Mouse (Mus musculus): ENCODE results near the gene Rbp2. TPM values are rescaled to one million over a fixed set of nuclear protein-coding genes. Genes with fewer than 3 reads are reported as not detected.

Rbp2 gene
- polyA plus RNA-seq, 1 experiment, result not detected

GRCm38 (mm10) chr9:98510363-98511055 is 24.6 kb downstream of the Rbp2 start:
- H3K4me1 ChIP-seq (ENCODE audit: control insufficient read depth, insufficient read depth, low read length), result no peaks in the 10 kb centered on the region
- H3K27ac ChIP-seq (ENCODE audit: insufficient read depth, low read depth, low read length), result no peak overlapping the region
- no peak overlapping the region for H3K4me3 ChIP-seq (ENCODE audit: insufficient read depth, low read length)
- no peak for TF ChIP-seq CTCF (IDR thresholded peaks at IDR 0.05; ENCODE audit: low read depth, low read length)
- no peak for TF ChIP-seq POLR2A (IDR thresholded peaks at IDR 0.05; ENCODE audit: borderline replicate concordance, low read depth, low read length)

DNA sequence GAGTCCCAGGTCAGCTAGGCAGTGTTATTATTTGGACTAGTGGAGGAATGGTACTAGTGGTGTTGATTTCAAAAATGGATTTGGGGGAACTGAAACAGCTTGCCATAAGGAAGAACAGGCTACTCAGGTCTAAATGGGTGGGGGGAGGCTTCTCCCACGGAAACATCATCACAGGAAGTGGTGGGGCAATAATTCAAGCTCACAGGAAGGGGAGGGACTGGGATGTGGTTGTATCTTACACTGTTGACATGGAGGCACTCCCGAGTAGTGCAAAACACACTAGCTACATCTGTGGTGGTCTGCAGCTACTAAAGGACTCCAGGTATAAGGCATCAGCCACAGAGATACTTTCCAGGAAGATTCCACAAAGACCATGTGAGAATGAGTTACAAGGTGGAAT is 38.0 kb downstream of the Rbp2 start:
- TF ChIP-seq CTCF (IDR thresholded peaks at IDR 0.05; ENCODE audit: low read depth, low read length) (no peak), POLR2A (IDR thresholded peaks at IDR 0.05; ENCODE audit: borderline replicate concordance, low read depth, low read length) (no peak)
- Histone ChIP-seq H3K4me1 (ENCODE audit: control insufficient read depth, insufficient read depth, low read length) (no peaks in the 10 kb centered on the region), H3K27ac (ENCODE audit: insufficient read depth, low read depth, low read length) (no peak overlapping the region), H3K4me3 (ENCODE audit: insufficient read depth, low read length) (no peak overlapping the region)

- Histone ChIP-seq H3K4me3 (ENCODE audit: insufficient read depth, low read length) (no peak overlapping the region), H3K4me1 (ENCODE audit: control insufficient read depth, insufficient read depth, low read length) (no peaks in the 10 kb centered on the region), H3K27ac (ENCODE audit: insufficient read depth, low read depth, low read length) (no peak overlapping the region)
- no peak for TF ChIP-seq CTCF (IDR thresholded peaks at IDR 0.05; ENCODE audit: low read depth, low read length)
- no peak for TF ChIP-seq POLR2A (IDR thresholded peaks at IDR 0.05; ENCODE audit: borderline replicate concordance, low read depth, low read length)
These were observed 39.0 kb downstream of the Rbp2 start for GRCm38 (mm10) chr9:98524786-98525542.

GRCm38 (mm10) chr9:98525543-98525924 is 39.6 kb downstream of the Rbp2 start:
- Histone ChIP-seq H3K27ac (ENCODE audit: insufficient read depth, low read depth, low read length) (no peak overlapping the region), H3K4me1 (ENCODE audit: control insufficient read depth, insufficient read depth, low read length) (no peaks in the 10 kb centered on the region), H3K4me3 (ENCODE audit: insufficient read depth, low read length) (no peak overlapping the region)
- TF ChIP-seq CTCF (IDR thresholded peaks at IDR 0.05; ENCODE audit: low read depth, low read length) (no peak), POLR2A (IDR thresholded peaks at IDR 0.05; ENCODE audit: borderline replicate concordance, low read depth, low read length) (no peak)

DNA sequence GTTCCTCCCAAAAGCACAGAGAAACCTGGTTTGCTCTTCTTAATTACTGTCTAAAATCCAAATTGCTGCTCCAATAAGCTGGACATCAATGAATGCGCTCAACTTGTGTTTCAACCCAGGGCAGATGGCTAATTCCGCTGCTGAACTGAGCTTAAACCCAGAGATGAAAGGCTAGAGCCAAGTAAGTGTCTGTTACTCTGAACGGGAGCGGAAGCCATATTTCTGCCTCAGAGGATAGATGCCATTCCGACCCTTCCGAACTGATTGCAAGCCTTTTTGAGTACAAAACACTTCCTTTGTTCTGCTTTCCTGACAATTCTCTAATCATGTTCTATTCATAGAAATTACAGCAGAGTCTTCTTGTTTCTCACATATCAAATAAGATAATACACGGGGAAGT is 41.3 kb downstream of the Rbp2 start:
- Histone ChIP-seq H3K4me1 (ENCODE audit: control insufficient read depth, insufficient read depth, low read length) (no peaks in the 10 kb centered on the region), H3K27ac (ENCODE audit: insufficient read depth, low read depth, low read length) (no peak overlapping the region), H3K4me3 (ENCODE audit: insufficient read depth, low read length) (no peak overlapping the region)
- TF ChIP-seq CTCF (IDR thresholded peaks at IDR 0.05; ENCODE audit: low read depth, low read length) (no peak), POLR2A (IDR thresholded peaks at IDR 0.05; ENCODE audit: borderline replicate concordance, low read depth, low read length) (no peak)

DNA sequence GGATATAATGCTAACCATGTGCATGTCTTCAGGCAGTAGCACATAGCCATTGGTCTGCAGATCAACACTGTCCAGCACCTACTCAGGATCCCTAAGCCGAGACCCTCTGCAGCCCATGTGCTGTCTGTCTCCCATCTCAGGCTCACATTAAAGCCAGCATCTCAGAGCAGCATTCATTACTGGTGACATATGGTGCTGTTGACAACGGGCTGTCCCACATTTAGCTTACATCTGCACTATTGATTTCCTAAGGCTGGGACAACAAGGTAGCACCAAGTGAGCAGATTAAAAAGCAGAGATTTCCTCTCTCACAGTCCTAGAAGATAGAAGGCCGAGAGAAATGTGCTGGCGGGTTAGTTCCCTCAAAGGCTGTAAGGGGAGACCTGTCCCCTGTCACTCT is 43.9 kb downstream of the Rbp2 start:
- Histone ChIP-seq H3K27ac (ENCODE audit: insufficient read depth, low read depth, low read length) (no peak overlapping the region), H3K4me1 (ENCODE audit: control insufficient read depth, insufficient read depth, low read length) (no peaks in the 10 kb centered on the region), H3K4me3 (ENCODE audit: insufficient read depth, low read length) (no peak overlapping the region)
- TF ChIP-seq POLR2A (IDR thresholded peaks at IDR 0.05; ENCODE audit: borderline replicate concordance, low read depth, low read length) (no peak), CTCF (IDR thresholded peaks at IDR 0.05; ENCODE audit: low read depth, low read length) (no peak)

GRCm38 (mm10) chr9:98530999-98531398 is 45.1 kb downstream of the Rbp2 start:
- no peaks in the 10 kb centered on the region for H3K4me1 ChIP-seq (ENCODE audit: control insufficient read depth, insufficient read depth, low read length)
- no peak overlapping the region for H3K27ac ChIP-seq (ENCODE audit: insufficient read depth, low read depth, low read length)
- no peak overlapping the region for H3K4me3 ChIP-seq (ENCODE audit: insufficient read depth, low read length)
- TF ChIP-seq POLR2A (IDR thresholded peaks at IDR 0.05; ENCODE audit: borderline replicate concordance, low read depth, low read length) (no peak), CTCF (IDR thresholded peaks at IDR 0.05; ENCODE audit: low read depth, low read length) (no peak)

DNA sequence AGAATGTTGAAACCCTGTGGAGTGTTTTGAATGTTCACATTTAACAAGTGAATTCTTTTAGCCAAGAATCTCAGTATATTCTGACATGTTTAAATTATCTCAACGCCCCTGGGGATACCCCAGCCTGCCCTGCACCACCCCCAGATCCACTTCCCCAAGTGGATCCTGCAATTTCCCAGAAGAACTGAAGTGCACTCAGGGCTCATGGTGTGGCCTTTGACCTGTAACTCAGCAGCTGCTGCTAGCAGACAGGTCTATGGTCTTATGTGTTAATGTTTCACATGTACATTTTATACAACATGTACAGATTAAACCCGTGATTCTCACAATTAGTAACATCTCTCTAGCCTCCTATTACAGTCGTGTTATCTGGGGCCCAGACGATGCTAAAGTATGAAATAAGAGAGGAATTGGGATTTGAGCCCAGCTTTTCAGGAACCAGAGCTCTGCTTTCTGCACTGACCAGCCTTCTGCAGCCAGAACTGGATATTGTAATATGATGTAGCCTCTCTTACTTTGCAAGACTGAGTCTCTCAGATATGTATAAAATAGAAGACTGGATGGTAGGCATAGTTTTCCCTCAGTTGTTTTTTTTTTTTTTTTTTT is 48.9 kb downstream of the Rbp2 start:
- Histone ChIP-seq H3K4me3 (ENCODE audit: insufficient read depth, low read length) (no peak overlapping the region), H3K4me1 (ENCODE audit: control insufficient read depth, insufficient read depth, low read length) (no peaks in the 10 kb centered on the region), H3K27ac (ENCODE audit: insufficient read depth, low read depth, low read length) (no peak overlapping the region)

DNA sequence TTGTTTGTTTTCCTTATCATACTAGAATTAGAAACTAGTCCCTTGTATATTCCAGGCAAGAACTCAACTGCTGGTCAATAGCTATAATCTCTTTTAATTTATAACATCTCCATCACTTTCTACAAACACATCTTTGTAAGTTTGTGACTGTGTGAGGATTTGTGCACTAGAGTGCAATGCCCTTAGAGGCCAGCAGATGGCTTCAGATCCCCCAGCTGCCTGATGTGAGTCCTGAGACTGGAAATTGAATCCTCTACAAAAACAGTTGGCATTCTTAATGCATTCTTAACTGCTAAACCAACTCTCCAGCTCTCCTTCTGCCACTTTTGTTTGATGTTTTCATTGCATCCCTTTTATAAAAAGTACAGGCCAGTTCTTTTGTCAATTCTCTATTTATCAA is 49.8 kb downstream of the Rbp2 start:
- H3K4me1 ChIP-seq (ENCODE audit: control insufficient read depth, insufficient read depth, low read length), result no peaks in the 10 kb centered on the region
- TF ChIP-seq POLR2A (IDR thresholded peaks at IDR 0.05; ENCODE audit: borderline replicate concordance, low read depth, low read length) (no peak), CTCF (IDR thresholded peaks at IDR 0.05; ENCODE audit: low read depth, low read length) (no peak)
- H3K27ac ChIP-seq (ENCODE audit: insufficient read depth, low read depth, low read length), result no peak overlapping the region
- H3K4me3 ChIP-seq (ENCODE audit: insufficient read depth, low read length), result no peak overlapping the region

More for the DNA sequence above, 48.9 kb downstream of the Rbp2 start:
- TF ChIP-seq CTCF (IDR thresholded peaks at IDR 0.05; ENCODE audit: low read depth, low read length) (no peak), POLR2A (IDR thresholded peaks at IDR 0.05; ENCODE audit: borderline replicate concordance, low read depth, low read length) (no peak)
